23 mouse cellular contexts compared by ENCODE assay signal in the genomic region with DNA sequence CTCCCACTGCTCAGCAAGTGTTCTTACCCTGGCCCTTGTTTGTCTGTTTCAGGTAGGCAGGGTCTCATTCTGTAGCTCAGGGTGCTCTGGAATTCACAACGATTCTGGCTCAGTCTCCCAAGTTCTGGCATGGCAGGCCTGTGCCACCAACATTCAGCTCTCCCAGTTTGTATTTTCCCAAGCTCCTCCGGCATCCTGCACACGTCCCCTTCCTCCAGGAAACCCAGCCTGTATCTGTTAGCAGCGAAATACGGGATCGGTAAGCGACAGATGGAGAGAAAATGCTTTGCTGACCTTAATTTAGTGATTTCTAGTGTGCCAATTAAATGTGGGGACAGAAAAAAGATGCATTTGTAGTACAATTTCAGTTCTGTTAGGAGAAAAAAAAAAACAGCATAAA.
A peak's percentile ranks its signal among the peaks of the same experiment; 100 is the strongest.
DNase-seq lines count a peak whose midpoint lies in the region; ATAC-seq and TF ChIP-seq lines count a peak whose summit lies in the region.
"Had no signal": no experiment of that assay in that cellular context is flagged by ENCODE, and none has a peak within 500 bp of the region (broad histone marks: within the 10 kb centered on the region; RNA-seq: fewer than 3 reads in every experiment).

No protein-coding gene starts in this region.

- no peak for TF ChIP-seq POLR2A in cerebellum, adult 2 months (IDR thresholded peaks at IDR 0.05; ENCODE audit: borderline replicate concordance, insufficient read depth, low read length)

- H3K9ac ChIP-seq in forebrain, postnatal 0 days, result no peak overlapping the region
- no peak overlapping the region for H3K9ac ChIP-seq in forebrain, embryonic 12.5 days
- no peak overlapping the region for H3K9ac ChIP-seq in midbrain, embryonic 16.5 days (ENCODE audit: low read depth, low read length)
- H3K9ac ChIP-seq in hindbrain, embryonic 16.5 days (ENCODE audit: low read depth, low read length), result no peak overlapping the region
- H3K9ac ChIP-seq: embryonic facial prominence, embryonic 15.5 days; heart, embryonic 12.5 days had no signal

- 72% methylated on average over 7 of the region's 7 CpGs for WGBS in forebrain, postnatal 0 days
- WGBS in forebrain, embryonic 12.5 days, result 89% methylated on average over 7 of the region's 7 CpGs
- 14% methylated on average over 7 of the region's 7 CpGs for WGBS in cerebellum, adult 2 months
- WGBS in midbrain, embryonic 16.5 days, result 90% methylated on average over 7 of the region's 7 CpGs
- 91% methylated on average over 7 of the region's 7 CpGs for WGBS in hindbrain, embryonic 16.5 days

- no peaks in the 10 kb centered on the region for H3K9me3 ChIP-seq in forebrain, postnatal 0 days (ENCODE audit: low read length)
- no peaks in the 10 kb centered on the region for H3K9me3 ChIP-seq in forebrain, embryonic 12.5 days
- H3K9me3 ChIP-seq in midbrain, embryonic 16.5 days (replicated peaks; ENCODE audit: control insufficient read depth, low read length, poor library complexity, severe bottlenecking), result no peaks in the 10 kb centered on the region
- H3K9me3 ChIP-seq in hindbrain, embryonic 16.5 days (ENCODE audit: control insufficient read depth, low read length), result no peaks in the 10 kb centered on the region
- H3K9me3 ChIP-seq: embryonic facial prominence, embryonic 15.5 days; heart, embryonic 12.5 days; hindbrain, embryonic 10.5 days had no signal

- H3K27me3 ChIP-seq in forebrain, postnatal 0 days (ENCODE audit: insufficient read depth, low read length), result no peaks in the 10 kb centered on the region
- H3K27me3 ChIP-seq in forebrain, embryonic 12.5 days, result no peaks in the 10 kb centered on the region
- H3K27me3 ChIP-seq in cerebellum, adult 2 months (ENCODE audit: control insufficient read depth, insufficient read depth, low read length), result no peaks in the 10 kb centered on the region
- H3K27me3 ChIP-seq in midbrain, embryonic 16.5 days (ENCODE audit: control insufficient read depth, insufficient read depth, low read depth, low read length), result no peaks in the 10 kb centered on the region
- no peaks in the 10 kb centered on the region for H3K27me3 ChIP-seq in hindbrain, embryonic 16.5 days (replicated peaks; ENCODE audit: control insufficient read depth, insufficient read depth, low read length)
- H3K27me3 ChIP-seq: embryonic facial prominence, embryonic 15.5 days had no signal

- H3K27ac ChIP-seq in forebrain, postnatal 0 days (ENCODE audit: low read depth, low read length), result no peak overlapping the region
- H3K27ac ChIP-seq in forebrain, embryonic 12.5 days, result no peak overlapping the region
- peak overlapping the region; percentile 77 for H3K27ac ChIP-seq in cerebellum, adult 2 months (ENCODE audit: insufficient read depth, low read length)
- H3K27ac ChIP-seq in midbrain, embryonic 16.5 days (ENCODE audit: low read length), result no peak overlapping the region
- H3K27ac ChIP-seq in hindbrain, embryonic 16.5 days (ENCODE audit: low read depth, low read length), result no peak overlapping the region
- H3K27ac ChIP-seq: embryonic facial prominence, embryonic 15.5 days; hindbrain, embryonic 10.5 days; hindbrain, postnatal 0 days; macrophage had no signal

- H3K36me3 ChIP-seq in forebrain, postnatal 0 days (ENCODE audit: insufficient read depth), result no peaks in the 10 kb centered on the region
- no peaks in the 10 kb centered on the region for H3K36me3 ChIP-seq in forebrain, embryonic 12.5 days (replicated peaks)
- no peaks in the 10 kb centered on the region for H3K36me3 ChIP-seq in midbrain, embryonic 16.5 days (ENCODE audit: control insufficient read depth, insufficient read depth, low read length)
- H3K36me3 ChIP-seq in hindbrain, embryonic 16.5 days (ENCODE audit: control insufficient read depth, insufficient read depth, low read length), result no peaks in the 10 kb centered on the region
- H3K36me3 ChIP-seq: embryonic facial prominence, embryonic 15.5 days; heart, embryonic 12.5 days; hindbrain, embryonic 10.5 days had no signal

- TF ChIP-seq CTCF in forebrain, postnatal 0 days (IDR thresholded peaks at IDR 0.05; ENCODE audit: low read depth), result no peak
- no peak for TF ChIP-seq CTCF in cerebellum, adult 2 months (IDR thresholded peaks at IDR 0.05; ENCODE audit: borderline replicate concordance, insufficient read depth, low read depth, low read length)

- H3K4me1 ChIP-seq in forebrain, postnatal 0 days (ENCODE audit: insufficient read depth), result no peaks in the 10 kb centered on the region
- no peaks in the 10 kb centered on the region for H3K4me1 ChIP-seq in forebrain, embryonic 12.5 days
- peaks cover 29% of the 10 kb centered on the region for H3K4me1 ChIP-seq in cerebellum, adult 2 months (ENCODE audit: control insufficient read depth, insufficient read depth, low read length)
- no peaks in the 10 kb centered on the region; the same call in 1 of the 2 replicates for H3K4me1 ChIP-seq in midbrain, embryonic 16.5 days (ENCODE audit: control insufficient read depth, insufficient read depth, low read length)
- H3K4me1 ChIP-seq in hindbrain, embryonic 16.5 days (ENCODE audit: control insufficient read depth, insufficient read depth, low read depth, low read length), result no peaks in the 10 kb centered on the region
- H3K4me1 ChIP-seq: embryonic facial prominence, embryonic 15.5 days; heart, embryonic 12.5 days; hindbrain, embryonic 10.5 days had no signal

- no peak overlapping the region for H3K4me3 ChIP-seq in forebrain, postnatal 0 days (ENCODE audit: low read depth, low read length)
- no peak overlapping the region for H3K4me3 ChIP-seq in forebrain, embryonic 12.5 days (replicated peaks)
- no peak overlapping the region for H3K4me3 ChIP-seq in cerebellum, adult 2 months (replicated peaks; ENCODE audit: insufficient read depth, low read depth, low read length)
- H3K4me3 ChIP-seq in midbrain, embryonic 16.5 days (ENCODE audit: low read depth, low read length), result no peak overlapping the region
- H3K4me3 ChIP-seq in hindbrain, embryonic 16.5 days (ENCODE audit: low read length), result no peak overlapping the region
- H3K4me3 ChIP-seq: embryonic facial prominence, embryonic 15.5 days; heart, embryonic 12.5 days; hindbrain, embryonic 10.5 days had no signal

- no peak overlapping the region for H3K4me2 ChIP-seq in forebrain, postnatal 0 days (ENCODE audit: low read depth)
- no peak overlapping the region for H3K4me2 ChIP-seq in forebrain, embryonic 12.5 days
- H3K4me2 ChIP-seq in midbrain, embryonic 16.5 days (ENCODE audit: low read length), result no peak overlapping the region
- no peak overlapping the region for H3K4me2 ChIP-seq in hindbrain, embryonic 16.5 days (ENCODE audit: low read length)
- H3K4me2 ChIP-seq: embryonic facial prominence, embryonic 15.5 days; heart, embryonic 12.5 days had no signal

- no peak for ATAC-seq in forebrain, postnatal 0 days
- ATAC-seq in forebrain, embryonic 12.5 days (ENCODE audit: low FRiP score), result no peak
- no peak for ATAC-seq in midbrain, embryonic 16.5 days
- no peak for ATAC-seq in hindbrain, embryonic 16.5 days
- ATAC-seq: forebrain, embryonic 16.5 days; hindbrain, postnatal 0 days; intestine, embryonic 16.5 days; lung, postnatal 0 days had no signal

- DNase-seq in forebrain, postnatal 0 days, result peak; percentile 17
- DNase-seq in brain, adult 2 months (ENCODE audit: low read depth, low spot score), result peak; percentile 95
- peak; percentile 63 to 86 for DNase-seq in cerebellum, adult 2 months
- DNase-seq in cerebellum, postnatal 36 days, result peak; percentile 49 to 57
- DNase-seq: adrenal gland, postnatal 14 days; gastrocnemius, postnatal 14 days; heart, adult 18-20 months; heart, postnatal 10 days; kidney, adult 9 months; kidney, postnatal 25 days; right cerebral cortex, postnatal 25 days; thymus, postnatal 25 days had no signal

Comparison
In these comparisons a context has a peak if more than half of its experiments do, and no peak if none do; other contexts are left out.
1. DNase-seq: peak in every context shown above with its lines; median percentile 95 in brain, adult 2 months; 74 in cerebellum, adult 2 months; 53 in cerebellum, postnatal 36 days; 17 in forebrain, postnatal 0 days.